Mouse (Mus musculus): ENCODE results near the gene Tomm40l.
A peak's percentile ranks its signal among the peaks of the same experiment; 100 is the strongest.

DNA sequence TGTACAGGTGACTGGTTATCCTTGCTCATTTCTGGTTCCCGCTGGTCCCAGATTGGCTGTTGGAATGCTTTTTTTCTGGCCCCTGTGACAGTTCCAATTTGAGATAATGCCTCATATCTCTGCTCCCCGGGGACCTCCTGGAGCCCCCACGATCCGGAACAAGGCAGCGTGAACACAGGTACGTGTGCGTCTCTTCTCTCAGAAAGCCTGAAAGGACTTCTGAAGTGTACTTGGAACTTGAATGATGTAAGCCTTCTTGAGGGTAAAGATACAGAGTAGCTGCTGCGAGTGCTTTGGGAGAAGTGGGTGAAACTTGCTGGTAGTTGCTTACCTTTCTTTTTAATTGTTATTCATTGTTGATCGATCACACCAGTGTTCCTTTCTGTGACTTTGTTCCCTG lies 48.9 kb upstream of the Tomm40l start:
- peak; percentile 41; the same call in 1 of the 2 replicates for TF ChIP-seq GATA1 (IDR thresholded peaks at IDR 0.05; ENCODE audit: low read length)
- no peak for TF ChIP-seq TAL1 (IDR thresholded peaks at IDR 0.05; ENCODE audit: low read length)

Measured in erythroblast, embryonic 14.5 days (primary cell).